Mouse (Mus musculus): ENCODE data around the gene Fau.

Gene Fau

GRCm38 (mm10) chr19:6046294-6047153 lies 11.1 kb upstream of the Fau start, which contains the start of gene Syvn1:
TSS of gene Syvn1 (plus strand) at chr19:6046576.
- DNase-seq: peak; percentile 88

- no peak for DNase-seq
Observed at GRCm38 (mm10) chr19:6047154-6047898, 10.3 kb upstream of the Fau start.

- no peak for DNase-seq
Observed at GRCm38 (mm10) chr19:6047899-6048166, 9.8 kb upstream of the Fau start.

DNA sequence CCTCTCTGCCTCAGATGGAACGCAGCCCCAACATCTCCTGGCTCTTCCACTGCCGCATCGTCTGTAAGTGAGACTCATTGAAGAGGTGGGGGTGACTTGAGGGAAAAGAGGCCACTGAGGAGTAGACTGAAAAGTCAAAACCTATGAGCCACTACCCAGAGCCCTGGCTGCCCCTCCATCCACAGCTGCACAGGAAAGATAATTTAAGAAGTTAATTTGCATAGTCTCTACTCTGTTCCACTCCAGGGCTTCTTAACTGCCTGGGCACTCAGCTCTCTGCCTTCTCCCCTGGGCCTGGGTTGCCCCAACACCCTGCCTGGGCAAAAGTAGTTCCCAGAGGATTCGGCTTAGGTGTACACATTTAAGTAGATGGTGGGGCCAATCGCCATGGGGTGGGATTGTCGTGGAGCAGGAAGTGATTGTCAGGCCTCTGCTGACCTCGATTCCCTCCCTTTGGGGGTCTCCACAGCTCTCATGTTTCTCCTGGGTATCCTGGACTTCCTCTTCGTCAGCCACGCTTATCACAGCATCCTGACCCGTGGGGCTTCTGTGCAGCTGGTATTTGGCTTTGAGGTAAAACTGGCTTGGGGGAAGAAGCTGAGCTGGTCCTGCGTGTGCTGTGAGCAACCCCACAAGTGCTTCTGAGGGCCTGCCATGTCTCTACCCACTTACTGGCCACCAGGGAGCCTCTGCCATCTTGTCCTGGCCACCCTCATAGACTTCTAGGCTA lies 8.8 kb upstream of the Fau start:
- no peak for DNase-seq

- no peak for DNase-seq
Observed at GRCm38 (mm10) chr19:6052516-6052915, 5.1 kb upstream of the Fau start.

DNA sequence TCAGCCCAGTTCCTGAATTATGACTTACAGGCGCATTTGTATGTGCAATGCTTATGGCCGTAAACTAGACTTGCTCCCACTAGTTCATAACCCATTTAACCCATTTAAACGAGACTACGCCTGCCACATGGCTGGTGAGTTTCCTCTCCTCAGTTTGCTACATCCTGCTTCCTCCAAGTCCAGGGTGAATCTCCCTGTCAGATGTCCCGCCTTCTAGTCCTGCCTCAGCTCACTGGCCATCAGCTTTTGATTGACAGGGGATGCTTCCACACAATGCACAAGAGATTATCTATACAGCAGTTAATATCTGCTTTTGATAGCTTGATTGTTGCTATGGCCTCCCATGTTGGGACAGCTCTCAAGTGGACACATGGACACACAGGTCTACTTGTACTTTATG lies 3.3 kb upstream of the Fau start:
- no peak for DNase-seq

GRCm38 (mm10) chr19:6056696-6057095 lies 948 bp upstream of the Fau start:
- no peak for DNase-seq

DNA sequence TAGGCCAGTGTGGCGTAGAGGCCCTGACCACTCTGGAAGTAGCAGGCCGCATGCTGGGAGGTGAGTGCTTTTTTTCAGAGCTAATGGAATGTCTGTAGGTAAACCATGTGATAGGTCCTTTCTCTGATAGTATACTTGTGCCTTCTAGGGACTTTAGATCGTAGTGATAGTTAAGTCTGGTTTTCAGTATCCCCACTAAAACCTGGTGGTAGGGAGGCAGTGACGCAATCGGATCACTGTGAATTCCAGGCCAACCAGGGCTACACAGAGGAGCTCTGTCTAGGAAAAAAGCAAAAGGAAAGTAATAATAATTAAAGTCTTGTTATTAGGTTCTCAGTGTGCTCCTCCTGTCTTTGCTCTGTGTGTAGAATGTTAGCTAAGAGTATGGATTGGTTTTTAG lies 869 bp downstream of the Fau start:
- DNase-seq: no peak

GRCm38 (mm10) chr19:6058966-6059365 lies 1.3 kb downstream of the Fau start:
- no peak for DNase-seq

DNA sequence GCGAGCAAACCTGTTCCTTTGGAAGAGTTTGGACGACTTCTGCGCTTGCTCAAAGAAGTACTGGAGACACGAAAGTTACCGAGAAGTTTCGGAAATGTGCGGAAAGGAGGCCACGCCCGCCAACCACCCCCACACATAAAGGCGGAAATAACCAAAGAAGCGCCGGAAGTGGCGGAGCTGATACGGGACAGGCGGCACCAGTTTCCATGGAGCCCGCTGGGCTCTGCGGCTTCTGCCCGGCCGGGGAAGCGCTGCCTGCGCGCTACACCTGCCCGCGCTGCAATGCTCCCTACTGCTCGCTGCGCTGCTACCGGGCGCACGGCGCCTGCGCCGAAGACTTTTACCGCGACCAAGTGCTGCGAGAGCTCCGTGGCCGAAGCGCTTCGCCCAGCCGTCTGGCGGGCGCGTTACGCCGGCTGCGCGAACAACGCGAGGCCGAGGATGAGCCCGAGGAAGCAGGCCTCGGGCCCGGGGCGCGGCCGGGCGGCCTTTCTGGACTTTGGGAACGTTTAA lies 3.4 kb downstream of the Fau start, which contains the start of gene Znhit2:
Znhit2 (plus strand) TSS at position 172 of the 513 bp plus-strand sequence.
- peak; percentile 95 for DNase-seq

GRCm38 (mm10) chr19:6061641-6062302 lies 4.1 kb downstream of the Fau start:
- DNase-seq: peak; percentile 33

DNA sequence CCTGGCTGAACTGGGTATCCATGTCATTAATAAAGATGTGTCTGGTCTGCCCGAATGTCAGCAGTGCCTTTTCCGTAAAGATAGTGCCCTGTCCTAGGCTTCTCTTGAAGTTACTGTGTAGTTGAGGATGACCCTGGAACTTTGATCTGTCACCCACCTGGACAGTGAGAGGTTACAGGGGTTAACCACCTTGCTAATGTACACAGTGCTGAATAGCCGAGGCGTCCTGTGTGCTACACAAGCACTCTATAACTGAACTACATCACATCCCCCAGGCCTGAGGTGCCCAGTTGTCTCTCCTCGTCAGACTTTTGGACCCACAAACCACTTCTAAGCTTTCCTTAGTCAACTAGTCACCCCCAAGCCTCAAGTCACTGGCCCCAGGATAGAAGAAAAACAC lies 4.8 kb downstream of the Fau start:
- DNase-seq: no peak

DNA sequence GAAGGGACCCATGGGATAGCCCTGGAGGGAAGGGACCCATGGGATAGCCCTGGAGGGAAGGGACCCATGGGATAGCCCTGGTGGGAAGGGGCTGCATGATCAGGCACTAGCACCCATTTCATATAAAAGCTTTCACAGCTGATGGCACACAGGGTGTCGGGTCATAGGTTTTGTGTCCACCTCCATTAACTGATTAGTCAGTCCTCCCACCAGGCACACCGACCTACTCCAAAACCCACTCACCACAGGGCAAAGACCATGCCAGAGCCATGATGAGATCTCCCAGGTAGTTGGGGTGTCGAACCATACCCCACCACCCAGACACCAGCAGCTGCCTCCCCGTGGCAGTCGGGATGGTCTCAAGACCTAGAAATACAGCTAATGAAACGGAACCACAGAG lies 5.4 kb downstream of the Fau start:
- DNase-seq: no peak

DNA sequence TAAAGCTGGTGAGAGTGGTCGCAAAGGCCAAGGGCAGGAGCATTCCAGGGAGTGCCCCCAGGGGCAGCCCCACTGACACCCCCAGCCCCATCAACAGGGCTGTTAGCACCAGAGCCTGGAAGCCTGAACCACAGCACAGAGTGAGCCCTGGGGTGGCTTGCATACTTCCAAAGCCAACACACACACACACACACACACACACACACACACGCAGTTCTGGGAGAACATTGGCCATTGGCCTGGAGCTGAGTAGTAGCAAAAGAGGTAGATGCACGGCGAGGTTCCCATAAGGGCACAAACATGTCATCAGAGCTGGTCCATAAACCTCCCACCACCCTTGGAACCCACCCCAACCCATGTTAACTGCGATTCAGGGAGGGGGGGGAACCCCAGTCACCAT lies 8.9 kb downstream of the Fau start:
- no peak for DNase-seq

- peak; percentile 84 for DNase-seq
Observed at GRCm38 (mm10) chr19:6067011-6067723, 9.5 kb downstream of the Fau start.

DNA sequence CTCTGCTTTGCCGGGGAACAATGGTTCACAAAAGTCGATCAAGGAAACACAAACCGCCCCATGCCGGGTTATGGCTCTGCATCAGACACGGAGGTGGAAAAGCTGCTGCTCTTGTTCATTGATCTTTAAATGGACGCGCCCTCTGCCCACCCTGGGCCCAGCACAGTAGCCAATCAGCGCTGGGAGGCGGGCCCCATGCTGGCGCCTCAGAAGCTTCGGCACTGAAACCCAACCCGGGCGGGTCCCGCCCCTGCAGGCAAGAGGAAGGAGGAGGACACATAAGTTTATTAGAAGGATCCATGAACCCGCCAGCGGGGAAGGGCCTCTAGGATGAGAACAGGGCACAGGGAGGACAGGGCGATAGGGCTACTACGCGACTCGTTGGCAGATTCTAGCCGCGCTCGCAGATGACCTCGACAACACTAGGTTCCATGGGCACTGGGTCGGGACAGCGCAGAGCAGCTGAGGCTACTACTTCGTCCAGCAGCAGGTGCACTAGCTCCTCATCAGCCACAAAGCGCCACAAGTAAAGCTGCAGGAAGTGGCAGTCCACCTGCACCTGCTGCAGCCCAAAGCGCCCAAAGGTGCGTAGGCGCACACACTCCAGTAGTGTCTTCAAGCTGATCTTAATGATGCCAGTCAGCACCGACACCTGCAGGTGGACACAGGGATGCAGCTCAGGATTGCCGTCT lies 10.2 kb downstream of the Fau start, which contains the start of gene Tm7sf2:
Tm7sf2 (minus strand) TSS at position 650 of the 692 bp plus-strand sequence.
- peak; percentile 90 for DNase-seq

GRCm38 (mm10) chr19:6068951-6069350 lies 11.3 kb downstream of the Fau start:
- no peak for DNase-seq

DNA sequence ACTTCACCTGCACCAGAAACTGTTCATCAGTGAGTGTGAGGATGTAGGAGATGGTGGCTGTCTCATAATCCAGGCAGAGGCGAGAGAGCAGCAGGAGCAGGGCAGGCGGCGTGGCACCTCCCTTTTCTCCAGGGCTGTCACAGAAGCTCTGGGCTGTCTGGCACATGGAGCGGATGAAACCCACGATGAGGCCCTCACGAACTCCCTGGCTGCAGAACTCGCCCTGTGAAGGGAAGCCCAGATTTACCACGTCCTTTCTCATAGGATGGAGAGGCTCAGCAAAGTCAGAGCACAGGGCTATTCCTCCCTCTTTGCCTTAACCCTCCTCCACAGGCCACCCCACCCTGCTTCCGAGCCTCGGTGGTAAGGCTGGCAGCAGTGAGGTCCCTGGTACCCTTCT lies 12.2 kb downstream of the Fau start:
- no peak for DNase-seq

DNA sequence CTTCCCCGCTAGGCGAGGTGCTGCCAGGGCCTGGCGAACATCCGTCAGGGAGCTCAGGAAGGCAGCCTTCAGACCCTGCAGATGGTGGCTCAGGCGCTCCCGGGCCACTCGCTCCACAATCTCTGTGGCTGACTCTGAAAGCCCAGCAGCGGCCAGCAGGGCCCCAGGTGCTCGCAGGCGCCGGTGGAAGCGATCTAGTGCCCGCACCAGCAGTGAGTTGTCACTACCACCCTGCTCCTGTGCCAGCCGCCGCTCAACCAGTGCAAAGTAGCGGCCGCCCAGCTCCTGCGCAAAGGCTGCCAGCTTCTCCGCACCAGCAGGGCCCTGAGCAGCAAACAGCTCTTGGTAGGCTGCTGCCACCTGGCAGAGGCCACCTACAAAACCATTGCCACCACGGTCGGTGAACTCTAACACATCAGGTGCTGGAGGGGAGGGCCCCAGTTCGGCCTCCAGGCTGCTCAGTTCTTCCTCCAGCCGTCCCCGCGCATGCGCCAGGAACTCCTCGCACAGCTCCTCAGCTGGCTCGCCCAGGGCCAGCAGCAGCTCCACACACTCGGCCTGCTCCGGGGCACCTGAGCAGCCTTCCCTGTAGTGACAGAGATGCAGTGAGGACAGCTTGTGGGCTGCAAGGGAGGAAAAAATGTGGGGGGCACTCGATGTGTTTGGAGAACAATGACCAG lies 13.1 kb downstream of the Fau start:
- DNase-seq: no peak

DNA sequence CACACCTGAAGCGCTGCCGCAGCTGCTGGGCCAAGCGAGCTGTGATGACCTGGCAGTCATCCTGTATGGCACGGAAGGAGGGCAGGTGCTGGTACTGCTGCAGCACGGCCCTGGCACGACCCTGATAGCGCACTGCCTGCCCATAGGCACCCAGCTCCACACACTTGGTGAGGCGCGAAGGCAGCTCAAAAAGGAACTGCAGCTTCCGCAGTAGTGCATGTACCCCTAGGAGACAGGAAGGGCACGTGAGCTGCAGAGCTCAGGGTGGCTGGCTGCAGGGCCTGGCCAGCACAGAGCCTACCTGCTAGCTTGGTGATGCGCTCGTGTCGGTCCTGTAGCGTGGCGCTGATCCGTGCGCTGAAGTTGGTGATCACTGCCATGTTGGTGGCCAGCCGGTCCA lies 13.6 kb downstream of the Fau start:
- no peak for DNase-seq

- no peak for DNase-seq
Observed at GRCm38 (mm10) chr19:6073889-6074288, 16.2 kb downstream of the Fau start.

Data from lung, postnatal 14 days (tissue).